Mouse (Mus musculus): Measurements from ENCODE around the gene Polr2c.

DNA sequence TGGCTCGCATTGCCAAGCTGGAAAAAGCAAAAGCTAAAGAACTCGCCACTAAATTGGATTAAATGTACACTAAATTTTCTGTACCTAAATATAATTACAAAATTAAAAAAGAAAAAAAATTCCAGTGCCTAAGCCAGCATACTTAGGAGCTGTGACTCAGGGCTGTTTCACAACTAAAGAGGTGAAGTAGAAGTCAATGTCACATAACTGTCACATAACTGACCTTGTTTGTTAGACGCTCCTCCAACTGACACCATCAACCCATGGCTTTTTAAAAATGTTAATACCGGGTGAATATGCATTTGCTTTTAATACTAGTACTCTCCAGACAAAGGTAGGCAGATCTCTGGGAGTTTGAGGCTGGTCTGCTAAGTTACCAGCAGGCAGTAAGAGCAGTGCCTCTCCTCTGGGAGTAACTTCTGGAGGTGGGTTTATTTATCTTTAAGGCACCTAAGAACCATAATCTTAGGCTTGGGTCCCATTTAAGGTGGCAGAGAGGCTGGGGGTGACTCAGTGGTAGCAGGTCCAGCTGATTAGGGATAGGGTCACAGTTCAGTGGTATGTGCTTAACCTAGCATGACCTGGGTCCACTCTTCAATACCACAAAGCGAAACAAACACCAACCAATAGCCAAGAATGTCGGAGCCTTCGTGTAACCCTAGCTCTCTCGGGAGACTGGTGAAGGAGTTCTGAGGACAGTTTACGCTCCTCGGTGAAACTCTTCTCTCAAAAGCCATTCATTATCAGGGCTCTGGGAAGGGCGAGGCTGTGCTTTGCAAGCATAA is 20.6 kb upstream of the Polr2c start:
- TF ChIP-seq GATA1 (IDR thresholded peaks at IDR 0.05; ENCODE audit: borderline replicate concordance, low read length) (no peak), FLI1 (IDR thresholded peaks at IDR 0.05; ENCODE audit: low read length) (no peak)
